Mouse (Mus musculus) heart, adult 9 months (tissue): ENCODE results near the gene Ehd1.

Source experiments
- DNase-seq, 2 experiments: peaks; one replicate each; pipeline ENCODE4 v3.0.0; 2022; ENCODE audit warnings: low spot score in 2 of 2

Gene Ehd1

GRCm38 (mm10) chr19:6260946-6261345 lies 15.6 kb upstream of the Ehd1 start:
- DNase-seq, result no peak

GRCm38 (mm10) chr19:6261379-6261778 lies 15.1 kb upstream of the Ehd1 start:
- DNase-seq, result no peak

- peak; percentile 55 to 68 for DNase-seq
Observed at GRCm38 (mm10) chr19:6262222-6262621, 14.3 kb upstream of the Ehd1 start.

- no peak for DNase-seq
Observed at GRCm38 (mm10) chr19:6262839-6263433, 13.6 kb upstream of the Ehd1 start.

GRCm38 (mm10) chr19:6264200-6264599 lies 12.3 kb upstream of the Ehd1 start:
- DNase-seq, result no peak

- no peak for DNase-seq
Observed at GRCm38 (mm10) chr19:6264945-6265344, 11.6 kb upstream of the Ehd1 start.

- DNase-seq, result no peak
Observed at GRCm38 (mm10) chr19:6265727-6266182, 10.8 kb upstream of the Ehd1 start.

GRCm38 (mm10) chr19:6267306-6268169 lies 9.0 kb upstream of the Ehd1 start:
- peak; percentile 59 to 77 for DNase-seq

- DNase-seq, result peak; percentile 85 to 90
Observed at GRCm38 (mm10) chr19:6268170-6268528, 8.4 kb upstream of the Ehd1 start.

- no peak for DNase-seq
Observed at GRCm38 (mm10) chr19:6268670-6269132, 7.8 kb upstream of the Ehd1 start.

GRCm38 (mm10) chr19:6269798-6270475 lies 6.6 kb upstream of the Ehd1 start:
- no peak for DNase-seq

- no peak for DNase-seq
Observed at GRCm38 (mm10) chr19:6270661-6271060, 5.9 kb upstream of the Ehd1 start.

- no peak for DNase-seq
Observed at GRCm38 (mm10) chr19:6271206-6271605, 5.3 kb upstream of the Ehd1 start.

GRCm38 (mm10) chr19:6272053-6272452 lies 4.5 kb upstream of the Ehd1 start:
- no peak for DNase-seq

- DNase-seq, result peak; percentile 69 to 77
Observed at GRCm38 (mm10) chr19:6272738-6273137, 3.8 kb upstream of the Ehd1 start.

- DNase-seq, result no peak
Observed at GRCm38 (mm10) chr19:6273592-6273991, 2.9 kb upstream of the Ehd1 start.

GRCm38 (mm10) chr19:6273998-6274608 lies 2.4 kb upstream of the Ehd1 start:
- DNase-seq, result peak in 1 of 2 experiments; percentile 49

GRCm38 (mm10) chr19:6275740-6276389 lies 660 bp upstream of the Ehd1 start:
- DNase-seq, result peak; percentile 60 to 78

GRCm38 (mm10) chr19:6277661-6278438 lies 1.3 kb downstream of the Ehd1 start:
- DNase-seq, result peak; percentile 92 to 93

- DNase-seq, result no peak
Observed at GRCm38 (mm10) chr19:6278439-6279073, 2.0 kb downstream of the Ehd1 start.
